Mouse (Mus musculus): ENCODE measurements around the gene Igfbp5.

GRCm38 (mm10) chr1:72876111-72876510, 1.4 kb upstream of the Igfbp5 start:
- TF ChIP-seq MEF2A (IDR thresholded peaks at IDR 0.05; ENCODE audit: extremely low read depth, insufficient replicate concordance, low read depth, low read length, poor library complexity, severe bottlenecking) (no peak), GABPA (IDR thresholded peaks at IDR 0.05; ENCODE audit: low read depth, low read length) (no peak), USF1 (IDR thresholded peaks at IDR 0.05; ENCODE audit: low read depth, low read length) (no peak), CTCF (IDR thresholded peaks at IDR 0.05 in 2 of 3, conservative IDR thresholded peaks at IDR 0.05 in 1 of 3; ENCODE audit: control insufficient read depth in 1 of 3, insufficient read depth in 1 of 3, low read depth in 2 of 3, low read length in 3 of 3, poor library complexity in 1 of 3, severe bottlenecking in 1 of 3) (peak in 1 of 3 experiments; percentile 26; a peak in 1 of 6 replicates), CHD1 (IDR thresholded peaks at IDR 0.05; ENCODE audit: low read depth, low read length) (no peak), POLR2A (IDR thresholded peaks at IDR 0.05; ENCODE audit: control insufficient read depth in 1 of 2, insufficient read depth in 1 of 2, low read depth in 1 of 2, low read length in 2 of 2, poor library complexity in 1 of 2) (no peak)
